Mouse (Mus musculus) embryonic facial prominence, embryonic 14.5 days (tissue): ENCODE measurements at regions not wholly inside any gene's neighbourhood (a gene's known extent, or its start where the extent isn't known, plus 50 kb on each side); places are given as distances from the start of the nearest gene placed in this dataset.
A peak's percentile ranks its signal among the peaks of the same experiment; 100 is the strongest.

ENCODE experiments used
- ATAC-seq: fragments of 200-750 bp; cut with Nextera tagmentation; 2 replicates; pipeline ENCODE4 v1.8.0; 2017; ENCODE audit warnings: low read depth, moderate number of reproducible peaks, moderate TSS enrichment
- DNase-seq: peaks from one replicate; pipeline ENCODE4 v3.0.0-alpha.2; 2015; ENCODE audit warnings: low spot score
- H3K27ac ChIP-seq: fragments of 300-500 bp; sonication (generic); replicated peaks from 2 replicates; pipeline ENCODE4 v1.5.1; 2014; ENCODE audit warnings: low read depth, mild to moderate bottlenecking, low read length, moderate library complexity
- H3K27me3 ChIP-seq: fragments of 300-500 bp; sonication (generic); replicated peaks from 2 replicates; pipeline ENCODE4 v1.6.1; 2014; ENCODE audit warnings: low read length; ENCODE audit not compliant: control insufficient read depth, insufficient read depth
- H3K36me3 ChIP-seq: fragments of 300-500 bp; sonication (generic); 2 replicates; pipeline ENCODE4 v1.6.1; 2014; ENCODE audit warnings: low read length, mixed read lengths; ENCODE audit not compliant: control insufficient read depth, insufficient read depth
- H3K4me1 ChIP-seq: fragments of 300-500 bp; sonication (generic); 2 replicates; pipeline ENCODE4 v1.6.1; 2014; ENCODE audit warnings: antibody characterized with exemption, low read length; ENCODE audit not compliant: control insufficient read depth, insufficient read depth
- H3K4me2 ChIP-seq: fragments of 300-500 bp; sonication (generic); 2 replicates; pipeline ENCODE4 v1.6.1; 2014; ENCODE audit warnings: low read depth, mild to moderate bottlenecking, low read length, moderate library complexity, mixed read lengths
- H3K4me3 ChIP-seq: fragments of 300-500 bp; sonication (generic); 2 replicates; pipeline ENCODE4 v1.5.1; 2014; ENCODE audit warnings: low read depth, mild to moderate bottlenecking, low read length
- H3K9ac ChIP-seq: fragments of 300-500 bp; sonication (generic); 2 replicates; pipeline ENCODE4 v1.6.1; 2014; ENCODE audit warnings: low read depth, mild to moderate bottlenecking, low read length, moderate library complexity, mixed read lengths
- H3K9me3 ChIP-seq: fragments of 300-500 bp; sonication (generic); 2 replicates; pipeline ENCODE4 v1.6.1; 2016; ENCODE audit warnings: low read length; ENCODE audit not compliant: control insufficient read depth
- WGBS: fragments of 180-500 bp; shearing (Covaris S2); extraction: QIAGEN DNeasy Blood & Tissue Kit; methylation state at CpG from one replicate; pipeline ENCODE4 v1.1.7; 2014; 5-methylcytosine and 5-hydroxymethylcytosine counted together

GRCm38 (mm10) chr15:10767535-10767934, 53.1 kb upstream of the Rai14 start:
- H3K4me3 ChIP-seq, result no peak overlapping the region
- WGBS, result 75% methylated on average over 6 of the region's 6 CpGs
- no peak overlapping the region for H3K9ac ChIP-seq
- no peaks in the 10 kb centered on the region for H3K27me3 ChIP-seq
- no peak overlapping the region for H3K4me2 ChIP-seq
- no peaks in the 10 kb centered on the region for H3K9me3 ChIP-seq
- H3K36me3 ChIP-seq, result no peaks in the 10 kb centered on the region
- no peaks in the 10 kb centered on the region for H3K4me1 ChIP-seq
- no peak overlapping the region for H3K27ac ChIP-seq
- DNase-seq (no peak), ATAC-seq (no peak)

GRCm38 (mm10) chr15:10770410-10771310, 56.2 kb upstream of the Rai14 start:
- no peak for ATAC-seq
- 63% methylated on average over 5 of the region's 5 CpGs for WGBS
- DNase-seq, result no peak
- no peaks in the 10 kb centered on the region for H3K9me3 ChIP-seq
- no peaks in the 10 kb centered on the region for H3K4me1 ChIP-seq
- H3K27me3 ChIP-seq, result no peaks in the 10 kb centered on the region
- no peak overlapping the region for H3K4me3 ChIP-seq
- H3K4me2 ChIP-seq, result no peak overlapping the region
- no peaks in the 10 kb centered on the region for H3K36me3 ChIP-seq
- no peak overlapping the region; the same call in 1 of the 2 replicates for H3K27ac ChIP-seq
- H3K9ac ChIP-seq, result no peak overlapping the region

- no peak overlapping the region for H3K4me2 ChIP-seq
- DNase-seq (peak; percentile 41), ATAC-seq (no peak)
- no peaks in the 10 kb centered on the region for H3K27me3 ChIP-seq
- no peaks in the 10 kb centered on the region for H3K4me1 ChIP-seq
- H3K27ac ChIP-seq, result no peak overlapping the region
- H3K9me3 ChIP-seq, result no peaks in the 10 kb centered on the region
- H3K4me3 ChIP-seq, result no peak overlapping the region
- WGBS, result 19% methylated on average over 4 of the region's 4 CpGs
- H3K36me3 ChIP-seq, result no peaks in the 10 kb centered on the region
- H3K9ac ChIP-seq, result no peak overlapping the region
Measured at GRCm38 (mm10) chr15:10771311-10771690, 56.9 kb upstream of the Rai14 start.

- no peaks in the 10 kb centered on the region for H3K27me3 ChIP-seq
- no peaks in the 10 kb centered on the region for H3K4me1 ChIP-seq
- H3K36me3 ChIP-seq, result no peaks in the 10 kb centered on the region
- WGBS, result 69% methylated on average over 13 of the region's 13 CpGs
- H3K4me2 ChIP-seq, result no peak overlapping the region
- no peak overlapping the region for H3K4me3 ChIP-seq
- DNase-seq (no peak), ATAC-seq (no peak)
- no peaks in the 10 kb centered on the region for H3K9me3 ChIP-seq
- no peak overlapping the region for H3K27ac ChIP-seq
- no peak overlapping the region for H3K9ac ChIP-seq
Measured at GRCm38 (mm10) chr15:10779941-10780620, 65.7 kb upstream of the Rai14 start.

- H3K4me3 ChIP-seq, result no peak overlapping the region
- H3K9me3 ChIP-seq, result 0 out of 2 replicates have a peak, but pooled peaks cover 4% of the 10 kb centered on the region
- no peak overlapping the region for H3K9ac ChIP-seq
- no peak for ATAC-seq
- 64% methylated on average over 6 of the region's 6 CpGs for WGBS
- H3K27me3 ChIP-seq, result no peaks in the 10 kb centered on the region
- H3K4me1 ChIP-seq, result no peaks in the 10 kb centered on the region
- H3K27ac ChIP-seq, result no peak overlapping the region
- H3K4me2 ChIP-seq, result no peak overlapping the region
- no peak for DNase-seq
- H3K36me3 ChIP-seq, result no peaks in the 10 kb centered on the region
Measured at GRCm38 (mm10) chr15:10789371-10789770, 74.9 kb upstream of the Rai14 start.

GRCm38 (mm10) chr15:10790862-10791497, 76.6 kb upstream of the Rai14 start:
- no peak for DNase-seq
- Histone ChIP-seq H3K9me3 (0 out of 2 replicates have a peak, but pooled peaks cover 4% of the 10 kb centered on the region), H3K4me2 (no peak overlapping the region), H3K9ac (no peak overlapping the region), H3K27me3 (no peaks in the 10 kb centered on the region), H3K27ac (no peak overlapping the region), H3K4me1 (no peaks in the 10 kb centered on the region), H3K4me3 (no peak overlapping the region), H3K36me3 (no peaks in the 10 kb centered on the region)
- 80% methylated on average over 3 of the region's 3 CpGs for WGBS
- ATAC-seq, result no peak

- H3K27ac ChIP-seq, result no peak overlapping the region
- no peak overlapping the region for H3K4me3 ChIP-seq
- no peaks in the 10 kb centered on the region for H3K27me3 ChIP-seq
- 74% methylated on average over 3 of the region's 3 CpGs for WGBS
- no peak overlapping the region for H3K9ac ChIP-seq
- DNase-seq, result no peak
- no peaks in the 10 kb centered on the region for H3K36me3 ChIP-seq
- H3K9me3 ChIP-seq, result 0 out of 2 replicates have a peak, but pooled peaks cover 4% of the 10 kb centered on the region
- H3K4me1 ChIP-seq, result no peaks in the 10 kb centered on the region
- ATAC-seq, result peak; percentile 68; the same call in 1 of the 2 replicates
- H3K4me2 ChIP-seq, result no peak overlapping the region
Measured at GRCm38 (mm10) chr15:10791516-10792112, 77.2 kb upstream of the Rai14 start.

- H3K9me3 ChIP-seq, result 0 out of 2 replicates have a peak, but pooled peaks cover 4% of the 10 kb centered on the region
- no peaks in the 10 kb centered on the region for H3K36me3 ChIP-seq
- H3K4me2 ChIP-seq, result no peak overlapping the region
- H3K27ac ChIP-seq, result no peak overlapping the region
- no peaks in the 10 kb centered on the region for H3K4me1 ChIP-seq
- no peak overlapping the region for H3K4me3 ChIP-seq
- WGBS, result 78% methylated on average over 7 of the region's 7 CpGs
- H3K27me3 ChIP-seq, result no peaks in the 10 kb centered on the region
- ATAC-seq, result no peak
- H3K9ac ChIP-seq, result no peak overlapping the region
- DNase-seq, result no peak
Measured at GRCm38 (mm10) chr15:10792156-10792555, 77.7 kb upstream of the Rai14 start.
